Mouse (Mus musculus) layer of hippocampus, postnatal 25 days (tissue): ENCODE measurements at regions not wholly inside any gene's neighbourhood (a gene's known extent, or its start where the extent isn't known, plus 50 kb on each side); places are given as distances from the start of the nearest gene placed in this dataset.

ENCODE experiments used
- microRNA-seq, 2 experiments: library from miRNA; unstranded; fragments of <30 nt; microRNA quantifications; one replicate each; pipeline ENCODE4 v1.2.0; 2021

Small RNA genes lying in the stretch of these regions (microRNA-seq; reads per million reads assigned to microRNA genes)
- 0 reads per million in 2 experiments for gene Gm26474
